Mouse (Mus musculus): ENCODE results near the gene Ctsd. TPM values are rescaled to one million over a fixed set of nuclear protein-coding genes. Genes with fewer than 3 reads are reported as not detected.

Ctsd gene
- total and polyA plus RNA-seq, 2 experiments from 2014 or later, result 484 to 1,105 TPM

GRCm38 (mm10) chr7:142418679-142419078, 30.8 kb upstream of the Ctsd start:
- H3K27ac ChIP-seq (ENCODE audit: low read depth), result no peak overlapping the region
- 84% methylated on average over 8 of the region's 8 CpGs for WGBS
- TF ChIP-seq CTCF (IDR thresholded peaks at IDR 0.05; ENCODE audit: low read depth), result no peak
- no peak for TF ChIP-seq EP300 (IDR thresholded peaks at IDR 0.05; ENCODE audit: low read depth)

GRCm38 (mm10) chr7:142418027-142418426, 30.2 kb upstream of the Ctsd start:
- Histone ChIP-seq H3K36me3 (replicated peaks; ENCODE audit: control insufficient read depth, insufficient read depth, low read length) (no peaks in the 10 kb centered on the region), H3K4me1 (ENCODE audit: control insufficient read depth, insufficient read depth) (no peaks in the 10 kb centered on the region), H3K9ac (replicated peaks; ENCODE audit: low read depth, low read length) (no peak overlapping the region), H3K4me2 (ENCODE audit: low read depth, low read length) (no peak overlapping the region), H3K27me3 (ENCODE audit: control insufficient read depth, insufficient read depth, low read length) (no peaks in the 10 kb centered on the region), H3K9me3 (replicated peaks; ENCODE audit: control insufficient read depth, low read length) (no peaks in the 10 kb centered on the region), H3K4me3 (ENCODE audit: low read depth, low read length) (no peak overlapping the region), H3K27ac (ENCODE audit: low read depth) (no peak overlapping the region)
- no peak for TF ChIP-seq CTCF (IDR thresholded peaks at IDR 0.05; ENCODE audit: low read depth)
- TF ChIP-seq EP300 (IDR thresholded peaks at IDR 0.05; ENCODE audit: low read depth), result no peak
- no peak for ATAC-seq (ENCODE audit: insufficient read depth, low read depth)
- WGBS, result 69% methylated on average over 2 of the region's 2 CpGs
- DNase-seq (ENCODE audit: low spot score), result no peak

More at GRCm38 (mm10) chr7:142418679-142419078, 30.8 kb upstream of the Ctsd start:
- DNase-seq (ENCODE audit: low spot score) (no peak), ATAC-seq (ENCODE audit: insufficient read depth, low read depth) (no peak)
- no peak overlapping the region for H3K4me3 ChIP-seq (ENCODE audit: low read depth, low read length)
- no peaks in the 10 kb centered on the region for H3K9me3 ChIP-seq (replicated peaks; ENCODE audit: control insufficient read depth, low read length)
- no peaks in the 10 kb centered on the region for H3K27me3 ChIP-seq (ENCODE audit: control insufficient read depth, insufficient read depth, low read length)
- no peak overlapping the region for H3K9ac ChIP-seq (replicated peaks; ENCODE audit: low read depth, low read length)
- no peaks in the 10 kb centered on the region for H3K36me3 ChIP-seq (replicated peaks; ENCODE audit: control insufficient read depth, insufficient read depth, low read length)
- no peak overlapping the region for H3K4me2 ChIP-seq (ENCODE audit: low read depth, low read length)
- no peaks in the 10 kb centered on the region for H3K4me1 ChIP-seq (ENCODE audit: control insufficient read depth, insufficient read depth)

- WGBS, result 42% methylated on average over 3 of the region's 3 CpGs
- Histone ChIP-seq H3K9me3 (replicated peaks; ENCODE audit: control insufficient read depth, low read length) (no peaks in the 10 kb centered on the region), H3K27ac (ENCODE audit: low read depth) (no peak overlapping the region), H3K36me3 (replicated peaks; ENCODE audit: control insufficient read depth, insufficient read depth, low read length) (no peaks in the 10 kb centered on the region), H3K4me1 (ENCODE audit: control insufficient read depth, insufficient read depth) (no peaks in the 10 kb centered on the region), H3K27me3 (ENCODE audit: control insufficient read depth, insufficient read depth, low read length) (no peaks in the 10 kb centered on the region), H3K4me2 (ENCODE audit: low read depth, low read length) (no peak overlapping the region), H3K9ac (replicated peaks; ENCODE audit: low read depth, low read length) (no peak overlapping the region), H3K4me3 (ENCODE audit: low read depth, low read length) (no peak overlapping the region)
- TF ChIP-seq EP300 (IDR thresholded peaks at IDR 0.05; ENCODE audit: low read depth), result no peak
- TF ChIP-seq CTCF (IDR thresholded peaks at IDR 0.05; ENCODE audit: low read depth), result no peak
- DNase-seq (ENCODE audit: low spot score), result no peak
- ATAC-seq (ENCODE audit: insufficient read depth, low read depth), result no peak
Observed at GRCm38 (mm10) chr7:142416225-142416624, 28.4 kb upstream of the Ctsd start.

- no peak overlapping the region for H3K9ac ChIP-seq (replicated peaks; ENCODE audit: low read depth, low read length)
- DNase-seq (ENCODE audit: low spot score), result no peak
- 59% methylated on average over 4 of the region's 4 CpGs for WGBS
- H3K27ac ChIP-seq (ENCODE audit: low read depth), result no peak overlapping the region
- no peak overlapping the region for H3K4me2 ChIP-seq (ENCODE audit: low read depth, low read length)
- TF ChIP-seq CTCF (IDR thresholded peaks at IDR 0.05; ENCODE audit: low read depth), result no peak
- no peak for TF ChIP-seq EP300 (IDR thresholded peaks at IDR 0.05; ENCODE audit: low read depth)
- no peak for ATAC-seq (ENCODE audit: insufficient read depth, low read depth)
- no peaks in the 10 kb centered on the region for H3K27me3 ChIP-seq (ENCODE audit: control insufficient read depth, insufficient read depth, low read length)
- no peaks in the 10 kb centered on the region for H3K4me1 ChIP-seq (ENCODE audit: control insufficient read depth, insufficient read depth)
- H3K9me3 ChIP-seq (replicated peaks; ENCODE audit: control insufficient read depth, low read length), result no peaks in the 10 kb centered on the region
- no peaks in the 10 kb centered on the region for H3K36me3 ChIP-seq (replicated peaks; ENCODE audit: control insufficient read depth, insufficient read depth, low read length)
- H3K4me3 ChIP-seq (ENCODE audit: low read depth, low read length), result no peak overlapping the region
Observed at GRCm38 (mm10) chr7:142415314-142415713, 27.5 kb upstream of the Ctsd start.

- DNase-seq (ENCODE audit: low spot score), result no peak
- WGBS, result 71% methylated on average over 6 of the region's 6 CpGs
- no peak for ATAC-seq (ENCODE audit: insufficient read depth, low read depth)
- H3K27ac ChIP-seq (ENCODE audit: low read depth), result no peak overlapping the region
- H3K36me3 ChIP-seq (replicated peaks; ENCODE audit: control insufficient read depth, insufficient read depth, low read length), result no peaks in the 10 kb centered on the region
- H3K4me1 ChIP-seq (ENCODE audit: control insufficient read depth, insufficient read depth), result no peaks in the 10 kb centered on the region
- H3K4me2 ChIP-seq (ENCODE audit: low read depth, low read length), result no peak overlapping the region
- H3K4me3 ChIP-seq (ENCODE audit: low read depth, low read length), result no peak overlapping the region
- H3K9ac ChIP-seq (replicated peaks; ENCODE audit: low read depth, low read length), result no peak overlapping the region
- no peaks in the 10 kb centered on the region for H3K9me3 ChIP-seq (replicated peaks; ENCODE audit: control insufficient read depth, low read length)
- no peak for TF ChIP-seq EP300 (IDR thresholded peaks at IDR 0.05; ENCODE audit: low read depth)
- TF ChIP-seq CTCF (IDR thresholded peaks at IDR 0.05; ENCODE audit: low read depth), result no peak
- no peaks in the 10 kb centered on the region for H3K27me3 ChIP-seq (ENCODE audit: control insufficient read depth, insufficient read depth, low read length)
Observed at GRCm38 (mm10) chr7:142413285-142413684, 25.4 kb upstream of the Ctsd start.

GRCm38 (mm10) chr7:142409603-142410002, 21.8 kb upstream of the Ctsd start:
- 82% methylated on average over 3 of the region's 3 CpGs for WGBS
- Histone ChIP-seq H3K9me3 (replicated peaks; ENCODE audit: control insufficient read depth, low read length) (no peaks in the 10 kb centered on the region), H3K9ac (replicated peaks; ENCODE audit: low read depth, low read length) (no peak overlapping the region), H3K36me3 (replicated peaks; ENCODE audit: control insufficient read depth, insufficient read depth, low read length) (no peaks in the 10 kb centered on the region), H3K27me3 (ENCODE audit: control insufficient read depth, insufficient read depth, low read length) (no peaks in the 10 kb centered on the region), H3K4me2 (ENCODE audit: low read depth, low read length) (no peak overlapping the region), H3K27ac (ENCODE audit: low read depth) (no peak overlapping the region), H3K4me1 (ENCODE audit: control insufficient read depth, insufficient read depth) (no peaks in the 10 kb centered on the region), H3K4me3 (ENCODE audit: low read depth, low read length) (no peak overlapping the region)
- TF ChIP-seq CTCF (IDR thresholded peaks at IDR 0.05; ENCODE audit: low read depth), result no peak
- TF ChIP-seq EP300 (IDR thresholded peaks at IDR 0.05; ENCODE audit: low read depth), result no peak
- ATAC-seq (ENCODE audit: insufficient read depth, low read depth), result no peak
- DNase-seq (ENCODE audit: low spot score), result no peak
